In the genomic region with DNA sequence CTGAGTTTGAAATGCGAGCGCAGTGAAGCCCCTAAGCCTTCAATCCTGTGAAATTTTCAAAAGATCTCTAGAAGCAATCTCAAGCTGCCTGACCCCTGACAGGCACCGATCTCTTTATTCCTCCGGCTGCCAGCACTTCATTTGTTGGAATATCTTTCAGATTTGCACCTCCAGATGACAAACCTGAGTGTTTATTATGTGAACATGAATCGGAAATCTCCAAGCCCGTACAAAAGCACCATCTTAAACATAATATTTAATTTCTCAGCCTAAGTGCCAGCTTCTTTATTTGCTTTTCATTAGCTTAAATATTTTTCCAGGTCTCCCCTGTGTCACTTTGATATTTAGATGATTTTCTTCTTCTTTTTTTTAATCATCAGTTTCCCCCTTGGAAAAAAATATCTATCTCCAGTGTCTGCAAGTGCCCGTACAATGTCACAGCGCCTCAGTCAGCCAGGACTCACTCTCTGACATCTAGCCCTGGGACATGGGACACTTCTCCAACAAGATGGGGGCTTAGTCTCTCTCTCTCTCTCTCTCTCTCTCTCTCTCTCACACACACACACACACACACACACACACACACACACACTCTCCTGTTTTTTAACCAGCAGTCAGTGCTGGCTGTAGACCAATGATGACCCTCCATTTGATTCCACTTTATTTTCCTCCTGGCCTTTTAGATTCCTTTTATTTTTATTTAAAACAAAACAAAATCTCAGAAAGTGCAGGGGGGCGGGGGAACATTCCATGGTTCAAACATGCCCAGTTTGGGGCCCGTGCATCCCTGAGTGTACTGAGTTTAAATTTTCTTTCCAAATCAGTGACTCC, we compare ENCODE assay signal across 18 mouse cellular contexts. TPM values are rescaled to one million over a fixed set of nuclear protein-coding genes. Genes with fewer than 3 reads are reported as not detected.
DNase-seq lines count a peak whose midpoint lies in the region; ATAC-seq and TF ChIP-seq lines count a peak whose summit lies in the region.
"Had no signal": no experiment of that assay in that cellular context is flagged by ENCODE, and none has a peak within 500 bp of the region (broad histone marks: within the 10 kb centered on the region; RNA-seq: fewer than 3 reads in every experiment).

No protein-coding gene starts in this region.

- H3K27me3 ChIP-seq in forebrain, embryonic 15.5 days: peaks cover 92% of the 10 kb centered on the region
- peaks cover 79% of the 10 kb centered on the region for H3K27me3 ChIP-seq in midbrain, embryonic 15.5 days (replicated peaks)

- H3K9ac ChIP-seq in forebrain, embryonic 15.5 days (replicated peaks): no peak overlapping the region
- H3K9ac ChIP-seq in midbrain, embryonic 15.5 days: no peak overlapping the region
- H3K9ac ChIP-seq: embryonic facial prominence, embryonic 13.5 days; limb, embryonic 15.5 days had no signal

- no peaks in the 10 kb centered on the region for H3K36me3 ChIP-seq in forebrain, embryonic 15.5 days
- H3K36me3 ChIP-seq in midbrain, embryonic 15.5 days (replicated peaks): no peaks in the 10 kb centered on the region
- H3K36me3 ChIP-seq: embryonic facial prominence, embryonic 13.5 days; limb, embryonic 15.5 days had no signal

- WGBS in forebrain, embryonic 15.5 days: 7% methylated on average over 10 of the region's 10 CpGs
- 11% methylated on average over 10 of the region's 10 CpGs for WGBS in midbrain, embryonic 15.5 days

- H3K27ac ChIP-seq in forebrain, embryonic 15.5 days (replicated peaks): 0 out of 2 replicates have a peak overlapping the region, but pooled peaks have one; percentile 75
- H3K27ac ChIP-seq in midbrain, embryonic 15.5 days: peak overlapping the region; percentile 77
- H3K27ac ChIP-seq in gastrocnemius, adult 2 months: no peak overlapping the region
- H3K27ac ChIP-seq: embryonic facial prominence, embryonic 13.5 days; limb, embryonic 15.5 days; stomach, postnatal 0 days had no signal

- no peak overlapping the region for H3K4me3 ChIP-seq in forebrain, embryonic 15.5 days
- no peak overlapping the region for H3K4me3 ChIP-seq in midbrain, embryonic 15.5 days
- no peak overlapping the region for H3K4me3 ChIP-seq in gastrocnemius, adult 2 months
- H3K4me3 ChIP-seq: embryonic facial prominence, embryonic 13.5 days; limb, embryonic 15.5 days had no signal

- H3K9me3 ChIP-seq in forebrain, embryonic 15.5 days: no peaks in the 10 kb centered on the region
- no peaks in the 10 kb centered on the region for H3K9me3 ChIP-seq in midbrain, embryonic 15.5 days
- H3K9me3 ChIP-seq: embryonic facial prominence, embryonic 13.5 days; limb, embryonic 15.5 days had no signal

- ATAC-seq in forebrain, embryonic 15.5 days (replicated peaks): no peak
- no peak for ATAC-seq in midbrain, embryonic 15.5 days (replicated peaks)

- intact Hi-C loops in gastrocnemius, adult 2 months (cut with DNase I): loop anchor here (5.0 kb wide), 1 partner anchor 46 kb away; no protein-coding TSS in a partner anchor

- peaks cover 20% of the 10 kb centered on the region for H3K4me1 ChIP-seq in forebrain, embryonic 15.5 days
- peaks cover 25% of the 10 kb centered on the region; the same call in 1 of the 2 replicates for H3K4me1 ChIP-seq in midbrain, embryonic 15.5 days

- no peak for TF ChIP-seq POLR2A in brain, embryonic 14.5 days (IDR thresholded peaks at IDR 0.05; ENCODE audit: borderline replicate concordance, extremely low read depth, insufficient read depth, insufficient read length, poor library complexity, severe bottlenecking)

- no peak overlapping the region for H3K4me2 ChIP-seq in forebrain, embryonic 15.5 days (replicated peaks)
- H3K4me2 ChIP-seq in midbrain, embryonic 15.5 days: no peak overlapping the region
- H3K4me2 ChIP-seq: embryonic facial prominence, embryonic 13.5 days; heart, embryonic 11.5 days; limb, embryonic 15.5 days had no signal

- TF ChIP-seq CTCF in brain, embryonic 14.5 days (IDR thresholded peaks at IDR 0.05; ENCODE audit: borderline replicate concordance, extremely low read depth, insufficient read depth, insufficient read length): no peak
- no peak for TF ChIP-seq CTCF in gastrocnemius, adult 2 months (IDR thresholded peaks at IDR 0.05)

- DNase-seq in Muller cell, postnatal 12 days (ENCODE audit: inconsistent ontology term): peak; percentile 50
- peak; percentile 62 for DNase-seq in brain, embryonic 14.5 days (ENCODE audit: low read depth)
- no peak for DNase-seq in gastrocnemius, adult 2 months
- DNase-seq in layer of hippocampus, postnatal 25 days (ENCODE audit: extremely low spot score in 1 of 2, low spot score in 1 of 2): no peak
- DNase-seq in urinary bladder, adult 18-20 months (ENCODE audit: low spot score in 2 of 2): no peak
- DNase-seq: cerebellum, postnatal 14 days; gastrocnemius, postnatal 10 days; kidney, adult 9 months; layer of hippocampus, postnatal 36 days; lung, postnatal 14 days; right cerebral cortex, postnatal 25 days had no signal

RNA-seq across cellular contexts. Expression of a gene that starts 38.1 kb away (rescaled TPM):
- 244 and 291 TPM in 2 replicates for polyA plus RNA-seq in brain, embryonic 14.5 days (2012; rRNA removed)
- polyA plus RNA-seq in forebrain, embryonic 15.5 days (2015; fragmentation: Nextera tagmentation; extraction: Ambion mirVana): 76.2 and 95.0 TPM in 2 replicates
- 84.8 and 98.4 TPM in 2 replicates for polyA plus RNA-seq in midbrain, embryonic 15.5 days (2015; fragmentation: Nextera tagmentation; extraction: Ambion mirVana)
- total RNA-seq in gastrocnemius, adult 2 months (2021): 10 to 100 TPM; 15.8 to 16.2 TPM
- 10 to 100 TPM; 40.8 to 45.1 TPM for total RNA-seq in layer of hippocampus, postnatal 25 days (2021)
- total RNA-seq: megakaryocyte-erythroid progenitor cell, adult 5-6 weeks had no signal

Comparison
In these comparisons a context has a peak if more than half of its experiments do, and no peak if none do; other contexts are left out.
1. DNase-seq: peak in Muller cell, postnatal 12 days (single experiment) and brain, embryonic 14.5 days (single experiment); none in gastrocnemius, adult 2 months (single experiment), layer of hippocampus, postnatal 25 days (0 of 2) and urinary bladder, adult 18-20 months (0 of 2).